Mouse (Mus musculus): ENCODE measurements around the gene Soga3. TPM values are rescaled to one million over a fixed set of nuclear protein-coding genes. Genes with fewer than 3 reads are reported as not detected.

The Soga3 gene
- total and polyA plus RNA-seq, 3 experiments, result not detected

GRCm38 (mm10) chr10:29180210-29180609, 36.6 kb downstream of the Soga3 start:
- Histone ChIP-seq H3K27me3 (replicated peaks) (no peaks in the 10 kb centered on the region), H3K79me2 (replicated peaks; ENCODE audit: control insufficient read depth, extremely low read depth, insufficient read depth, poor library complexity, severe bottlenecking) (no peaks in the 10 kb centered on the region), H3K4me1 (ENCODE audit: control insufficient read depth in 1 of 2, insufficient read depth in 2 of 2) (no peaks in the 10 kb centered on the region), H3K36me3 (replicated peaks in 1 of 2; ENCODE audit: control insufficient read depth in 1 of 2, insufficient read depth in 1 of 2, low read length in 1 of 2) (no peaks in the 10 kb centered on the region), H3K4me2 (ENCODE audit: insufficient read depth, low read depth, poor library complexity, severe bottlenecking) (no peak overlapping the region), H3K27ac (ENCODE audit: insufficient read depth, low read depth) (no peak overlapping the region), H3K9me3 (replicated peaks; ENCODE audit: low read length) (no peaks in the 10 kb centered on the region), H3K4me3 (replicated peaks in 1 of 3; ENCODE audit: low read depth in 2 of 3, low read length in 2 of 3, poor library complexity in 1 of 3) (no peak overlapping the region), H3K9ac (ENCODE audit: insufficient read depth, low read depth) (no peak overlapping the region)
- dilution Hi-C loops (cut with MboI; ENCODE audit: extremely low pct_ligation_motif_present, extremely low pct_unique_long_range_greater_than_20kb, low sequenced_read_pairs), result no loop called here
- in situ Hi-C loops (cut with MboI; ENCODE audit: low pct_ligation_motif_present, low pct_unique_long_range_greater_than_20kb, low sequenced_read_pairs), result no loop called here
- no peak for TF ChIP-seq NRF1 (IDR thresholded peaks at IDR 0.05; ENCODE audit: low read depth, low read length)
- no peak for DNase-seq (ENCODE audit: extremely low read depth)

- H3K36me3 ChIP-seq (replicated peaks in 1 of 2; ENCODE audit: control insufficient read depth in 1 of 2, insufficient read depth in 1 of 2, low read length in 1 of 2), result no peaks in the 10 kb centered on the region
- no peaks in the 10 kb centered on the region for H3K4me1 ChIP-seq (ENCODE audit: control insufficient read depth in 1 of 2, insufficient read depth in 2 of 2)
- no peak for DNase-seq (ENCODE audit: extremely low read depth)
- no peak overlapping the region for H3K4me2 ChIP-seq (ENCODE audit: insufficient read depth, low read depth, poor library complexity, severe bottlenecking)
- H3K79me2 ChIP-seq (replicated peaks; ENCODE audit: control insufficient read depth, extremely low read depth, insufficient read depth, poor library complexity, severe bottlenecking), result no peaks in the 10 kb centered on the region
- H3K27me3 ChIP-seq (replicated peaks), result no peaks in the 10 kb centered on the region
- in situ Hi-C loops (cut with MboI; ENCODE audit: low pct_ligation_motif_present, low pct_unique_long_range_greater_than_20kb, low sequenced_read_pairs) (no loop called here), dilution Hi-C loops (cut with MboI; ENCODE audit: extremely low pct_ligation_motif_present, extremely low pct_unique_long_range_greater_than_20kb, low sequenced_read_pairs) (no loop called here)
- H3K4me3 ChIP-seq (replicated peaks in 1 of 3; ENCODE audit: low read depth in 2 of 3, low read length in 2 of 3, poor library complexity in 1 of 3), result no peak overlapping the region
- no peaks in the 10 kb centered on the region for H3K9me3 ChIP-seq (replicated peaks; ENCODE audit: low read length)
- no peak overlapping the region for H3K9ac ChIP-seq (ENCODE audit: insufficient read depth, low read depth)
- H3K27ac ChIP-seq (ENCODE audit: insufficient read depth, low read depth), result no peak overlapping the region
- TF ChIP-seq IRF4 (IDR thresholded peaks at IDR 0.05; ENCODE audit: low read depth, low read length) (no peak), EP300 (IDR thresholded peaks at IDR 0.05; ENCODE audit: low read length) (no peak), RAD21 (IDR thresholded peaks at IDR 0.05; ENCODE audit: low read depth, low read length) (no peak), MAZ (IDR thresholded peaks at IDR 0.05; ENCODE audit: low read depth, low read length) (no peak)
Measured at GRCm38 (mm10) chr10:29181046-29181445, 37.4 kb downstream of the Soga3 start.

GRCm38 (mm10) chr10:29193769-29194168, 50.1 kb downstream of the Soga3 start:
- H3K4me2 ChIP-seq (ENCODE audit: insufficient read depth, low read depth, poor library complexity, severe bottlenecking), result no peak overlapping the region
- no peak for DNase-seq (ENCODE audit: extremely low read depth)
- dilution Hi-C loops (cut with MboI; ENCODE audit: extremely low pct_ligation_motif_present, extremely low pct_unique_long_range_greater_than_20kb, low sequenced_read_pairs), result no loop called here
- no peak overlapping the region for H3K27ac ChIP-seq (ENCODE audit: insufficient read depth, low read depth)
- no peaks in the 10 kb centered on the region for H3K4me1 ChIP-seq (ENCODE audit: control insufficient read depth in 1 of 2, insufficient read depth in 2 of 2)
- no peaks in the 10 kb centered on the region for H3K27me3 ChIP-seq (replicated peaks)
- H3K9ac ChIP-seq (ENCODE audit: insufficient read depth, low read depth), result no peak overlapping the region
- TF ChIP-seq MAFK (IDR thresholded peaks at IDR 0.05; ENCODE audit: insufficient replicate concordance, low read length) (no peak), JUND (conservative IDR thresholded peaks at IDR 0.05; ENCODE audit: low read depth, low read length) (no peak), MEF2A (IDR thresholded peaks at IDR 0.05; ENCODE audit: borderline replicate concordance, low read depth, low read length) (no peak), SIN3A (IDR thresholded peaks at IDR 0.05; ENCODE audit: low read length) (no peak), USF2 (conservative IDR thresholded peaks at IDR 0.05; ENCODE audit: low read depth, low read length) (no peak), JUN (IDR thresholded peaks at IDR 0.05; ENCODE audit: insufficient read depth, low read depth, low read length) (no peak), POLR2A (IDR thresholded peaks at IDR 0.05; ENCODE audit: low read depth, low read length) (no peak), NELFE (IDR thresholded peaks at IDR 0.05; ENCODE audit: low read depth, low read length) (no peak), EP300 (IDR thresholded peaks at IDR 0.05; ENCODE audit: low read length) (no peak), ZKSCAN1 (IDR thresholded peaks at IDR 0.05; ENCODE audit: borderline replicate concordance, low read depth, low read length) (no peak), RAD21 (IDR thresholded peaks at IDR 0.05; ENCODE audit: low read depth, low read length) (no peak), ETS1 (conservative IDR thresholded peaks at IDR 0.05; ENCODE audit: low read depth, low read length) (no peak), MAX (IDR thresholded peaks at IDR 0.05; ENCODE audit: low read length) (no peak), IRF4 (IDR thresholded peaks at IDR 0.05; ENCODE audit: low read depth, low read length) (no peak), MXI1 (IDR thresholded peaks at IDR 0.05; ENCODE audit: low read depth, low read length) (no peak), ZC3H11A (IDR thresholded peaks at IDR 0.05; ENCODE audit: low read depth, low read length) (no peak), SMC3 (IDR thresholded peaks at IDR 0.05; ENCODE audit: low read depth, low read length) (no peak), MAZ (IDR thresholded peaks at IDR 0.05; ENCODE audit: low read depth, low read length) (no peak)
- in situ Hi-C loops (cut with MboI; ENCODE audit: low pct_ligation_motif_present, low pct_unique_long_range_greater_than_20kb, low sequenced_read_pairs), result no loop called here
- H3K79me2 ChIP-seq (replicated peaks; ENCODE audit: control insufficient read depth, extremely low read depth, insufficient read depth, poor library complexity, severe bottlenecking), result no peaks in the 10 kb centered on the region
- peaks cover 4% of the 10 kb centered on the region for H3K9me3 ChIP-seq (replicated peaks; ENCODE audit: low read length)
- no peaks in the 10 kb centered on the region for H3K36me3 ChIP-seq (replicated peaks in 1 of 2; ENCODE audit: control insufficient read depth in 1 of 2, insufficient read depth in 1 of 2, low read length in 1 of 2)
- no peak overlapping the region for H3K4me3 ChIP-seq (replicated peaks in 1 of 3; ENCODE audit: low read depth in 2 of 3, low read length in 2 of 3, poor library complexity in 1 of 3)
